Mouse (Mus musculus): Measurements from ENCODE around the gene Agap1. TPM values are rescaled to one million over a fixed set of nuclear protein-coding genes. Genes with fewer than 3 reads are reported as not detected.

Gene Agap1
- polyA plus RNA-seq, 1 experiment from 2014 or later, result 4.2 TPM

DNA sequence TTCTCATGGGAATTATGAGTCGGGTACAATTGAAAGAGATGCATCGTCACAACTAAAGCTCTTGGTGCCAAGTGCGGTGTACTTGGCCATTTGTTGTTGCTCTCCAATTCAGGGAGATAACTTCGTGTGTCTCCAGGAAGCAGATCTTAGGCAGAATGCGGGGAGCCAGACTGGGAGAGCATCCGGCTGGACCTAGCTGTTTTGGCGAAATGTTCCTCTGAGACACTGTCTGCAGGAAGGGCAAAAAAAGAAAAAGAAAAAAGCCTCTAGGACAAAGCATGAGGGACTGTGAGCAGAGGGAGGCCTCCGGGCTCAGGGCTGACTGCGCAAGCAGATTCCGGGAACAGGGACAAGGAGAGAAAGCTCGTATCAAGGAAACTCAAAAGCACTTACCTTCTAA, 34.0 kb upstream of the Agap1 start:
- WGBS, result 65% methylated on average over 11 of the region's 11 CpGs
- H3K9me3 ChIP-seq (ENCODE audit: control insufficient read depth, low read length), result no peaks in the 10 kb centered on the region
- no peak overlapping the region for H3K27ac ChIP-seq (replicated peaks)
- DNase-seq (ENCODE audit: low spot score), result no peak
- no peaks in the 10 kb centered on the region for H3K27me3 ChIP-seq (ENCODE audit: control insufficient read depth, insufficient read depth, low read length)
- no peak overlapping the region for H3K4me3 ChIP-seq (ENCODE audit: low read depth, low read length)
- H3K4me1 ChIP-seq (replicated peaks; ENCODE audit: control insufficient read depth, insufficient read depth), result no peaks in the 10 kb centered on the region
- H3K4me2 ChIP-seq (replicated peaks; ENCODE audit: low read depth), result no peak overlapping the region
- TF ChIP-seq CTCF (IDR thresholded peaks at IDR 0.05; ENCODE audit: low read depth) (no peak), EP300 (optimal IDR thresholded peaks at IDR 0.05) (no peak)
- no peak for ATAC-seq (ENCODE audit: low FRiP score, low TSS enrichment)
- H3K36me3 ChIP-seq (ENCODE audit: control insufficient read depth, insufficient read depth, low read length), result no peaks in the 10 kb centered on the region
- no peak overlapping the region for H3K9ac ChIP-seq (ENCODE audit: low read length)

DNA sequence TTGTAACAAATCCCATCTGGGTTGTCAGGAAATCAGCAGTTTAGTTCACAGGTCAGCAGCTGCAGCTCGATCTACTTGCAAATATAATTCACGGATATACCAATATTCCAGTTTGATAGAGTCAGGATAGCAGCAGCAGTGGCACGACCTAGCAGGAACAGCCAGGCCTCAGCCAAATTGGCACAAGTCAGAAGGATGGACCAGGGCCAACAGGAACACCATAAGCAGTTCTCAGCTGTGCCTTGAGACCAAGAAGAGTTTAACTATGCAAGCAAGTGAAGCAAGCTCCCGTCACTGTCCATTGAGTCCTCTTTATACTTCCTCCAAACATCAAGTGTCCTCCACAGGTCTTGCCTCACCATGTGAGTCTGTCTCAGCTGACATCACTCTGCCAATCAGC, 33.2 kb upstream of the Agap1 start:
- H3K4me2 ChIP-seq (replicated peaks; ENCODE audit: low read depth), result no peak overlapping the region
- no peaks in the 10 kb centered on the region for H3K27me3 ChIP-seq (ENCODE audit: control insufficient read depth, insufficient read depth, low read length)
- no peaks in the 10 kb centered on the region for H3K4me1 ChIP-seq (replicated peaks; ENCODE audit: control insufficient read depth, insufficient read depth)
- H3K9ac ChIP-seq (ENCODE audit: low read length), result no peak overlapping the region
- WGBS, result 37% methylated on average over 4 of the region's 4 CpGs
- no peak overlapping the region for H3K4me3 ChIP-seq (ENCODE audit: low read depth, low read length)
- H3K27ac ChIP-seq (replicated peaks), result no peak overlapping the region
- no peak for ATAC-seq (ENCODE audit: low FRiP score, low TSS enrichment)
- no peak for DNase-seq (ENCODE audit: low spot score)
- H3K36me3 ChIP-seq (ENCODE audit: control insufficient read depth, insufficient read depth, low read length), result no peaks in the 10 kb centered on the region
- TF ChIP-seq CTCF (IDR thresholded peaks at IDR 0.05; ENCODE audit: low read depth), result no peak
- TF ChIP-seq EP300 (optimal IDR thresholded peaks at IDR 0.05), result no peak
- H3K9me3 ChIP-seq (ENCODE audit: control insufficient read depth, low read length), result no peaks in the 10 kb centered on the region

DNA sequence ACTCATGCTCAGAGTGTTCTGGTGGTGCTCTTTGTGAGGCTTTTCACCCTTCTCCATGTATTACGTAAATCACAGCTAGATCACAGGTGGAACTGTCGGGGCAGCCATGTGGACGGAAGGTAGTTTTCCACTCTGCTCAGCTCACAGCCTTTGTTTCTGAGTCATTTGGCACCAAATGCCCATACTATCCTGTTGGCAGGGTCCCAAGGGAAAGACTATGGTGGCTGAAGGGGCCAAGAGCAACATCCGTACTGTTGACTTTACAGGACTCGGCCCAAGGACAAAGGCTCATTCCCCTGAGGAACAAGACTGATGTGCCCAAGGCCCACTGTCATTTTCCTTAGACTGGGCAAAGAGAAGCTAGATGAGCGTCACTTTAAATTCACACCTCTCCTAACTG, 30.0 kb upstream of the Agap1 start:
- H3K9me3 ChIP-seq (ENCODE audit: control insufficient read depth, low read length), result no peaks in the 10 kb centered on the region
- no peak overlapping the region for H3K4me3 ChIP-seq (ENCODE audit: low read depth, low read length)
- ATAC-seq (ENCODE audit: low FRiP score, low TSS enrichment) (no peak), DNase-seq (ENCODE audit: low spot score) (no peak)
- no peaks in the 10 kb centered on the region for H3K27me3 ChIP-seq (ENCODE audit: control insufficient read depth, insufficient read depth, low read length)
- no peaks in the 10 kb centered on the region for H3K4me1 ChIP-seq (replicated peaks; ENCODE audit: control insufficient read depth, insufficient read depth)
- H3K9ac ChIP-seq (ENCODE audit: low read length), result no peak overlapping the region
- WGBS, result 69% methylated on average over 6 of the region's 6 CpGs
- no peak overlapping the region for H3K4me2 ChIP-seq (replicated peaks; ENCODE audit: low read depth)
- no peak for TF ChIP-seq CTCF (IDR thresholded peaks at IDR 0.05; ENCODE audit: low read depth)
- no peak for TF ChIP-seq EP300 (optimal IDR thresholded peaks at IDR 0.05)
- no peak overlapping the region for H3K27ac ChIP-seq (replicated peaks)
- H3K36me3 ChIP-seq (ENCODE audit: control insufficient read depth, insufficient read depth, low read length), result no peaks in the 10 kb centered on the region

DNA sequence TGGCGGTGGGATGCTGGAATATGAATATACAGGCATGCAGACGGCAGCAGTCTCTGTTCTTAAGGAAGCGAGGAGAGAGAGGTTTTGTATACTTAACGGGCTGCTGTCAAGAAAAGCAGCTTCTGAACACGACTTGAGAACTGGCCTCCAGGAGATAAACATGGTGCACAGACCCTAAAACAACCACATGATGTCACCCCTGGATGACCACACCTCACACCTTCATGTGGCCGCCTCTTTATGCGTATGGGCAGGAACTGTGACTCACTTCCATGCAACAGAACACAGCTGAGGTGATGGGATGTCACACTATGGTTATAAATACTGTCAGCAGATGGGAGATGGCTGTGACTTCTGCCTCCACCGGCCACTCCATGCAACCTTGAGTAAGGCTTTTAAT, 28.5 kb upstream of the Agap1 start:
- Histone ChIP-seq H3K27ac (replicated peaks) (no peak overlapping the region), H3K9me3 (ENCODE audit: control insufficient read depth, low read length) (no peaks in the 10 kb centered on the region), H3K27me3 (ENCODE audit: control insufficient read depth, insufficient read depth, low read length) (no peaks in the 10 kb centered on the region), H3K4me2 (replicated peaks; ENCODE audit: low read depth) (no peak overlapping the region), H3K4me1 (replicated peaks; ENCODE audit: control insufficient read depth, insufficient read depth) (no peaks in the 10 kb centered on the region), H3K4me3 (ENCODE audit: low read depth, low read length) (no peak overlapping the region), H3K36me3 (ENCODE audit: control insufficient read depth, insufficient read depth, low read length) (no peaks in the 10 kb centered on the region), H3K9ac (ENCODE audit: low read length) (no peak overlapping the region)
- no peak for DNase-seq (ENCODE audit: low spot score)
- TF ChIP-seq EP300 (optimal IDR thresholded peaks at IDR 0.05), result no peak
- no peak for TF ChIP-seq CTCF (IDR thresholded peaks at IDR 0.05; ENCODE audit: low read depth)
- 62% methylated on average over 8 of the region's 8 CpGs for WGBS
- ATAC-seq (ENCODE audit: low FRiP score, low TSS enrichment), result no peak

DNA sequence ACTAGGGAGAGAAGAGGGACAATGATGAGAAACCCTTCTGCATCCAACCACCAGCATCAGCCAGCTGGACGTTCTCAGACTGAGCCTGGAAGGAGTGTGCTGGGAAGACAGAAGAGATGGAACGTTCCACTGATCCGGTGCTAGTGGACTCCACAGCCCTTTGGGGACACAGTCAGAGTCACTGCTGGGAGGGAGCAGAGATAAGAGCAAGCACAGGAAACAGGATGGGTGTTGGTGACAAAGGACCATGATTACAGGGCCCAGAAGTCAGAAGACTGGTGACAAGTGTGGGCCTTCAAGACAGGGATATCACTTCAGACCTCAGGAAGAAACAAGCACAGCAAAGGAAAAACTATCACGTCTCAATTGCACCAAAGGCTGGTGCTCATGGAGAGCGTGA, 25.9 kb upstream of the Agap1 start:
- ATAC-seq (ENCODE audit: low FRiP score, low TSS enrichment), result no peak
- 71% methylated on average over 5 of the region's 5 CpGs for WGBS
- Histone ChIP-seq H3K27me3 (ENCODE audit: control insufficient read depth, insufficient read depth, low read length) (no peaks in the 10 kb centered on the region), H3K4me2 (replicated peaks; ENCODE audit: low read depth) (no peak overlapping the region), H3K9ac (ENCODE audit: low read length) (no peak overlapping the region), H3K36me3 (ENCODE audit: control insufficient read depth, insufficient read depth, low read length) (no peaks in the 10 kb centered on the region), H3K4me1 (replicated peaks; ENCODE audit: control insufficient read depth, insufficient read depth) (no peaks in the 10 kb centered on the region), H3K9me3 (ENCODE audit: control insufficient read depth, low read length) (no peaks in the 10 kb centered on the region), H3K27ac (replicated peaks) (no peak overlapping the region), H3K4me3 (ENCODE audit: low read depth, low read length) (no peak overlapping the region)
- no peak for DNase-seq (ENCODE audit: low spot score)
- TF ChIP-seq CTCF (IDR thresholded peaks at IDR 0.05; ENCODE audit: low read depth) (no peak), EP300 (optimal IDR thresholded peaks at IDR 0.05) (no peak)

DNA sequence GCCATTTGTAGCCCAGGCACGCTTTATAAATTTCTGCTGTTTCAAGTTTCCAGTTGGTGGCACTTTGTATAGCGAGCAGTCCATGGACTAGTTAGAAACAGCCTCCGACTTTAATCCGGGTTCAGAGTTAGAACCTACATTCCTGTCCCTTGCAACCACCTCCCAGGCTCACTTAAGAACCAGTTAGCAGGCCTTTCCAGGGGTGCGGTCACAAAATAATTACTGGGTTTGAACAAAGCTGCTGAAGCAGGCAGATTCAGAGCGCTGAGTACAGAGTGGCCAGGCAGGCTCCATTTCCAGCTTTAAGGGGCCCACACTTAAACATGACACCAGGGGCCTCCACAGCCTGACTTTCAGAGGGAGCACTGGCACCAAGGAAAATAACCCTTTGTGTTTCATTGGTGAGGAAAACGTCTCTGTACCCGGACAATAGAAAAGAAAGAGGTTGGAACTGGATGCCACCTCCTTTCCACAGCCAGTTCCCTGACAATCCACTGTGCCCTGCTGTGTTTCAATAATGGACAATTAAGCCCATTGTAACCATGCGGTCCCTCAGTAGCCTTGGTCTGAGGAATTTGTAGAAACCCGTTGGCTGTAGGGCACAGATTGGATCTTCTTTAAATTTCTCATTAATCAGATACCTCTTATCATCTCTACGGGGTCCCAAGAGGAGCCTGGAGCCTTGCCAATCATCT, 24.5 kb upstream of the Agap1 start:
- H3K27ac ChIP-seq (replicated peaks), result no peak overlapping the region
- no peak for TF ChIP-seq CTCF (IDR thresholded peaks at IDR 0.05; ENCODE audit: low read depth)
- no peak for TF ChIP-seq EP300 (optimal IDR thresholded peaks at IDR 0.05)
- no peaks in the 10 kb centered on the region for H3K27me3 ChIP-seq (ENCODE audit: control insufficient read depth, insufficient read depth, low read length)
- no peak for ATAC-seq (ENCODE audit: low FRiP score, low TSS enrichment)
- no peaks in the 10 kb centered on the region for H3K4me1 ChIP-seq (replicated peaks; ENCODE audit: control insufficient read depth, insufficient read depth)
- H3K36me3 ChIP-seq (ENCODE audit: control insufficient read depth, insufficient read depth, low read length), result no peaks in the 10 kb centered on the region
- no peaks in the 10 kb centered on the region for H3K9me3 ChIP-seq (ENCODE audit: control insufficient read depth, low read length)
- no peak overlapping the region for H3K9ac ChIP-seq (ENCODE audit: low read length)
- no peak for DNase-seq (ENCODE audit: low spot score)
- WGBS, result 82% methylated on average over 11 of the region's 11 CpGs
- no peak overlapping the region for H3K4me2 ChIP-seq (replicated peaks; ENCODE audit: low read depth)
- no peak overlapping the region for H3K4me3 ChIP-seq (ENCODE audit: low read depth, low read length)

Measured in stomach, postnatal 0 days (tissue).